Mouse (Mus musculus): ENCODE measurements around the gene Nkd1.

DNA sequence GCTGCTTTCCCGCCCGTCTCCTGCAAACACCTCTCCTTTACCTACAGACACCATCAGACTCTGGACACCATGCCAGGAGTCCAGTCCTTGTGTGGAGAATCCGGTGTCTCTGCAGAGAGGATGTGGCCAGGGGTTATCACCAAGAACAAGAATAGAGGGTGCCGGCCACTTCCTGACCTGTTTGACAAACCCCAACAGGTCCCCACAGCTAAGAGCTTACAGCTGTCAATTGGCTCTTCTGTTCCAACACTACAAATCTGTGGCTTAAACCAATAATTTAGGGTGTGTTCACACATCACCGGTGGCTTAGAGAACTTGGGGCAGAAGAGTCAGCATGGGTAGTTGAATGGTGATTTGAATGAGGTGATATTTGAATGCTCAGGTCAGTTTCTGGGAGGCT lies 97.5 kb downstream of the Nkd1 start:
- TF ChIP-seq MAFK (IDR thresholded peaks at IDR 0.05; ENCODE audit: insufficient read depth, low read depth, low read length) (no peak), CHD2 (IDR thresholded peaks at IDR 0.05; ENCODE audit: low read depth, low read length) (no peak), ZNF384 (IDR thresholded peaks at IDR 0.05; ENCODE audit: low read depth, low read length) (no peak)
